Mouse (Mus musculus) adrenal gland, adult 8-10 months (tissue): ENCODE measurements around the gene Ak9. TPM values are rescaled to one million over a fixed set of nuclear protein-coding genes. Genes with fewer than 3 reads are reported as not detected.
A peak's percentile ranks its signal among the peaks of the same experiment; 100 is the strongest.
"Not testable (repeated sequence)": the region's sequence is repeated elsewhere in the genome, so short reads cannot be mapped to it uniquely, and the experiment has no call there.

Experiments used
- DNase-seq: peaks from one replicate; pipeline ENCODE4 v3.0.0; 2022
- total RNA-seq, 4 experiments: library from RNA; stranded (reverse); gene quantifications; 2 replicates each; pipeline ENCODE4 v1.2.4; 2022

Ak9 gene
- total RNA-seq, 4 experiments from 2014 or later, result 0.05 to 0.14 TPM; not detected in 2

GRCm38 (mm10) chr10:41332533-41333043 lies 28.8 kb downstream of the Ak9 start:
- no peak for DNase-seq

- DNase-seq, result no peak
These were observed 37.6 kb downstream of the Ak9 start for GRCm38 (mm10) chr10:41341346-41341745.

- DNase-seq, result no peak
These were observed 61.3 kb downstream of the Ak9 start for GRCm38 (mm10) chr10:41365086-41365485.

- DNase-seq, result no peak
These were observed 76.7 kb downstream of the Ak9 start for GRCm38 (mm10) chr10:41380466-41380865.

GRCm38 (mm10) chr10:41385506-41386221 lies 81.9 kb downstream of the Ak9 start:
- peak; percentile 7 for DNase-seq

GRCm38 (mm10) chr10:41393555-41393954 lies 89.8 kb downstream of the Ak9 start:
- no peak for DNase-seq

- no peak for DNase-seq
These were observed 97.3 kb downstream of the Ak9 start for GRCm38 (mm10) chr10:41401097-41401496.

- no peak for DNase-seq
These were observed 99.6 kb downstream of the Ak9 start for GRCm38 (mm10) chr10:41403364-41403763.

GRCm38 (mm10) chr10:41403893-41404612 lies 100.3 kb downstream of the Ak9 start:
- DNase-seq, result no peak

- not testable (repeated sequence) for DNase-seq
These were observed 106.4 kb downstream of the Ak9 start for GRCm38 (mm10) chr10:41410176-41410575.

GRCm38 (mm10) chr10:41410821-41411220 lies 107.0 kb downstream of the Ak9 start:
- DNase-seq, result not testable (repeated sequence)

GRCm38 (mm10) chr10:41413471-41413870 lies 109.7 kb downstream of the Ak9 start:
- DNase-seq, result not testable (repeated sequence)

GRCm38 (mm10) chr10:41415368-41415767 lies 111.6 kb downstream of the Ak9 start:
- DNase-seq, result not testable (repeated sequence)

GRCm38 (mm10) chr10:41420496-41421200 lies 116.9 kb downstream of the Ak9 start:
- no peak for DNase-seq

- DNase-seq, result no peak
These were observed 119.9 kb downstream of the Ak9 start for GRCm38 (mm10) chr10:41423681-41424080.

- DNase-seq, result no peak
These were observed 122.6 kb downstream of the Ak9 start for GRCm38 (mm10) chr10:41426368-41426767.

GRCm38 (mm10) chr10:41434624-41435023 lies 130.8 kb downstream of the Ak9 start:
- peak; percentile 42 for DNase-seq

GRCm38 (mm10) chr10:41435141-41435540 lies 131.4 kb downstream of the Ak9 start:
- DNase-seq, result no peak

GRCm38 (mm10) chr10:41448216-41448615 lies 144.4 kb downstream of the Ak9 start:
- no peak for DNase-seq

- no peak for DNase-seq
These were observed 145.9 kb downstream of the Ak9 start for GRCm38 (mm10) chr10:41449684-41450083.

- DNase-seq, result peak; percentile 92
These were observed 146.4 kb downstream of the Ak9 start, which contains the start of gene Zbtb24 for GRCm38 (mm10) chr10:41450137-41450670. Gene Zbtb24 (plus strand): TSS chr10:41450383.

- no peak for DNase-seq
These were observed 147.2 kb downstream of the Ak9 start for GRCm38 (mm10) chr10:41450780-41451522.
